Mouse (Mus musculus) kidney, embryonic 16.5 days (tissue): ENCODE data around the gene Kansl1l. TPM values are rescaled to one million over a fixed set of nuclear protein-coding genes. Genes with fewer than 3 reads are reported as not detected.
A peak's percentile ranks its signal among the peaks of the same experiment; 100 is the strongest.
"Not testable (repeated sequence)": the region's sequence is repeated elsewhere in the genome, so short reads cannot be mapped to it uniquely, and the experiment has no call there.

Experiments
- ATAC-seq: fragments of 200-750 bp; cut with Nextera tagmentation; 2 replicates; pipeline ENCODE4 v1.8.0; 2017; ENCODE audit warnings: moderate TSS enrichment; ENCODE audit not compliant: low FRiP score, low TSS enrichment
- H3K27ac ChIP-seq: fragments of 300-500 bp; sonication (generic); 2 replicates; pipeline ENCODE4 v1.5.1; 2014; ENCODE audit warnings: low read length
- H3K27me3 ChIP-seq: fragments of 300-500 bp; sonication (generic); 2 replicates; pipeline ENCODE4 v1.6.1; 2014; ENCODE audit warnings: low read length, control low read depth, mixed read lengths; ENCODE audit not compliant: insufficient read depth
- H3K36me3 ChIP-seq: fragments of 300-500 bp; sonication (generic); 2 replicates; pipeline ENCODE4 v1.6.1; 2014; ENCODE audit warnings: low read length, control low read depth, mixed read lengths; ENCODE audit not compliant: insufficient read depth
- H3K4me1 ChIP-seq: fragments of 300-500 bp; sonication (generic); 2 replicates; pipeline ENCODE4 v1.6.1; 2014; ENCODE audit warnings: low read length, control low read depth, mixed read lengths; ENCODE audit not compliant: insufficient read depth
- H3K4me2 ChIP-seq: fragments of 300-500 bp; sonication (generic); replicated peaks from 2 replicates; pipeline ENCODE4 v1.6.1; 2014; ENCODE audit warnings: low read depth, low read length
- H3K4me3 ChIP-seq: fragments of 300-500 bp; sonication (generic); 2 replicates; pipeline ENCODE4 v1.5.1; 2014; ENCODE audit warnings: mild to moderate bottlenecking, low read length
- H3K9ac ChIP-seq: fragments of 300-500 bp; sonication (generic); replicated peaks from 2 replicates; pipeline ENCODE4 v1.6.1; 2014; ENCODE audit warnings: low read length
- H3K9me3 ChIP-seq: fragments of 300-500 bp; sonication (generic); 2 replicates; pipeline ENCODE4 v1.6.1; 2016; ENCODE audit warnings: low read length, control low read depth
- WGBS: fragments of 180-500 bp; shearing (Covaris S2); extraction: QIAGEN DNeasy Blood & Tissue Kit; methylation state at CpG from one replicate; pipeline ENCODE4 v1.1.7; 2014; 5-methylcytosine and 5-hydroxymethylcytosine counted together
- polyA plus RNA-seq: library from polyadenylated mRNA; unstranded; fragments of >200 nt; fragmentation: Nextera tagmentation; extraction: Ambion mirVana; gene quantifications from 2 replicates; pipeline ENCODE4 v1.2.1, GENCODE M21; 2015

Gene Kansl1l
- polyA plus RNA-seq, 1 experiment from 2014 or later, result 15.6 TPM

- Histone ChIP-seq H3K4me3 (no peak overlapping the region), H3K4me1 (peaks cover 16% of the 10 kb centered on the region), H3K27me3 (no peaks in the 10 kb centered on the region), H3K9me3 (no peaks in the 10 kb centered on the region), H3K27ac (no peak overlapping the region), H3K4me2 (no peak overlapping the region), H3K36me3 (peaks cover 11% of the 10 kb centered on the region; the same call in 1 of the 2 replicates), H3K9ac (no peak overlapping the region)
- no peak for ATAC-seq
- WGBS, result 86% methylated on average over 4 of the region's 4 CpGs
Observed at GRCm38 (mm10) chr1:66702623-66703345, 114.6 kb downstream of the Kansl1l start.

- Histone ChIP-seq H3K4me1 (peaks cover 16% of the 10 kb centered on the region), H3K36me3 (peaks cover 3% of the 10 kb centered on the region; the same call in 1 of the 2 replicates), H3K9ac (peak overlapping the region; percentile 87), H3K4me2 (peak overlapping the region; percentile 71), H3K27me3 (no peaks in the 10 kb centered on the region), H3K9me3 (no peaks in the 10 kb centered on the region), H3K27ac (no peak overlapping the region; the same call in 1 of the 2 replicates), H3K4me3 (peak overlapping the region; percentile 93)
- 27% methylated on average over 2 of the region's 2 CpGs for WGBS
- no peak for ATAC-seq
Observed at GRCm38 (mm10) chr1:66701576-66701940, 115.8 kb downstream of the Kansl1l start.

GRCm38 (mm10) chr1:66700693-66701575, 116.4 kb downstream of the Kansl1l start, which contains the start of gene Rpe:
Gene Rpe, plus strand, starts transcription at chr1:66700831.
- peak; percentile 100 for ATAC-seq
- under 1% methylated on average over 73 of the region's 73 CpGs for WGBS
- Histone ChIP-seq H3K36me3 (no peaks in the 10 kb centered on the region), H3K9me3 (no peaks in the 10 kb centered on the region), H3K4me3 (peak within 1 kb of the TSS; percentile 93), H3K27me3 (no peaks in the 10 kb centered on the region), H3K27ac (peak within 1 kb of the TSS; percentile 56), H3K4me1 (peaks cover 16% of the 10 kb centered on the region), H3K4me2 (peak within 1 kb of the TSS; percentile 71), H3K9ac (peak within 1 kb of the TSS; percentile 87)

GRCm38 (mm10) chr1:66700149-66700692, 117.1 kb downstream of the Kansl1l start:
- Histone ChIP-seq H3K9ac (no peak overlapping the region; the same call in 1 of the 2 replicates), H3K9me3 (no peaks in the 10 kb centered on the region), H3K36me3 (no peaks in the 10 kb centered on the region), H3K27ac (no peak overlapping the region), H3K4me3 (peak overlapping the region; percentile 93), H3K4me1 (peaks cover 16% of the 10 kb centered on the region), H3K27me3 (no peaks in the 10 kb centered on the region), H3K4me2 (peak overlapping the region; percentile 71)
- peak; percentile 53; the same call in 1 of the 2 replicates for ATAC-seq
- 46% methylated on average over 5 of the region's 5 CpGs for WGBS

GRCm38 (mm10) chr1:66699630-66700029, 117.7 kb downstream of the Kansl1l start:
- H3K27ac ChIP-seq, ATAC-seq, H3K9me3 ChIP-seq, H3K27me3 ChIP-seq, H3K36me3 ChIP-seq, H3K9ac ChIP-seq, H3K4me2 ChIP-seq, H3K4me3 ChIP-seq: not testable (repeated sequence)
- peaks cover 16% of the 10 kb centered on the region for H3K4me1 ChIP-seq
- WGBS, result 86% methylated on average over 10 of the region's 10 CpGs

- H3K27me3 ChIP-seq, result no peaks in the 10 kb centered on the region
- 0 out of 2 replicates have a peak, but pooled peaks cover 3% of the 10 kb centered on the region for H3K4me1 ChIP-seq
- H3K36me3 ChIP-seq, result no peaks in the 10 kb centered on the region
- no peak for ATAC-seq
- no peak overlapping the region for H3K4me2 ChIP-seq
- no peak overlapping the region for H3K4me3 ChIP-seq
- WGBS, result 64% methylated on average over 7 of the region's 7 CpGs
- H3K9ac ChIP-seq, result no peak overlapping the region
- no peak overlapping the region for H3K27ac ChIP-seq
- H3K9me3 ChIP-seq, result no peaks in the 10 kb centered on the region
Observed at GRCm38 (mm10) chr1:66695296-66695695, 122.1 kb downstream of the Kansl1l start.

GRCm38 (mm10) chr1:66694266-66694665, 123.1 kb downstream of the Kansl1l start:
- H3K4me3 ChIP-seq, result no peak overlapping the region
- no peaks in the 10 kb centered on the region for H3K36me3 ChIP-seq
- 71% methylated on average over 5 of the region's 5 CpGs for WGBS
- no peak overlapping the region for H3K27ac ChIP-seq
- ATAC-seq, result no peak
- H3K4me2 ChIP-seq, result no peak overlapping the region
- no peaks in the 10 kb centered on the region for H3K27me3 ChIP-seq
- H3K4me1 ChIP-seq, result no peaks in the 10 kb centered on the region
- H3K9ac ChIP-seq, result no peak overlapping the region
- H3K9me3 ChIP-seq, result no peaks in the 10 kb centered on the region

GRCm38 (mm10) chr1:66692780-66693392, 124.5 kb downstream of the Kansl1l start:
- Histone ChIP-seq H3K9ac (no peak overlapping the region), H3K4me1 (no peaks in the 10 kb centered on the region), H3K27ac (no peak overlapping the region), H3K36me3 (no peaks in the 10 kb centered on the region), H3K4me3 (no peak overlapping the region), H3K9me3 (no peaks in the 10 kb centered on the region), H3K27me3 (no peaks in the 10 kb centered on the region), H3K4me2 (no peak overlapping the region)
- no peak for ATAC-seq
- WGBS, result 81% methylated on average over 8 of the region's 8 CpGs

- no peaks in the 10 kb centered on the region for H3K4me1 ChIP-seq
- H3K4me3 ChIP-seq, result no peak overlapping the region
- H3K9ac ChIP-seq, result no peak overlapping the region
- no peaks in the 10 kb centered on the region for H3K36me3 ChIP-seq
- H3K27ac ChIP-seq, result no peak overlapping the region
- WGBS, result 70% methylated on average over 1 of the region's 1 CpGs
- no peaks in the 10 kb centered on the region for H3K27me3 ChIP-seq
- no peak for ATAC-seq
- no peaks in the 10 kb centered on the region for H3K9me3 ChIP-seq
- no peak overlapping the region for H3K4me2 ChIP-seq
Observed at GRCm38 (mm10) chr1:66692308-66692707, 125.1 kb downstream of the Kansl1l start.
